Mouse (Mus musculus): ENCODE measurements around the gene Tmem125.
"Not testable (repeated sequence)": the region's sequence is repeated elsewhere in the genome, so short reads cannot be mapped to it uniquely, and the experiment has no call there.

Tmem125 gene

DNA sequence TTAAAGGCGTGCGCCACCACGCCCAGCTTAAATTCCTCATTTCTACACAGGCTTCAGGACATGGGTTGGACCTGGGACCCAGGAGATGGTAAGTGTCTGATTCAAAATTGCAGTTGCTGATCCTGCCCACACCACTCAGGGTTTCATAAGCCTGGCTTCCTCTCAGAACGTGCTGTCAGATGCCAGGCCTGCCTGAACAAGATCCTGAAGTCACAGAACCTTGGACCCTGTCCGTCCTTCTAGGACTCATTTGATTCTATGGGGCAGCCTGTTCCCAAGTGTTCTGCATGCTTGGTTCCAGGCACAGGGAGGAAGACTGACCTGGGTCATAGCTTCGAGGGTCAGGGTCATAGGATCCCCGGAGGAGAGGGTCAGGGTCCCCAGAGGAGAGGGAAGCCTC, 10.2 kb downstream of the Tmem125 start:
- DNase-seq: no peak

DNA sequence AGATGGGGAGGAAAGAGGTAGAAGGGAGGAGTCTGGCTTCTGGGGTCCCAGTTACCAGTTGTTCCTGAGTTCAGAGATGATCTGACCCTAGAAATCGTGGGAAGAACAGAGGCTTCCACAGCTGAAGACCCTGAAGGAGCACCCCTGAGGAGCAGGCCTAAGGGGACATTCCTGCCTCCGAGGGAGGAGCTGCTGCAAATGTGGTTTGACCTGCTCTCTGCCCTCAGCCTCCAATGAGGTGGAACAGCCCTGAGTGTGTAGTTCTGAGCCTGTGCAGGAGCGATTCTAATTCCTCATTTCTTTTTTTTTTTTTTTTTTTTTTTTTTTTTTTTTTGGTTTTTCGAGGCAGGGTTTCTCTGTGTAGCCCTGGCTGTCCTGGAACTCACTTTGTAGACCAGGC, 10.7 kb downstream of the Tmem125 start:
- DNase-seq: no peak

DNA sequence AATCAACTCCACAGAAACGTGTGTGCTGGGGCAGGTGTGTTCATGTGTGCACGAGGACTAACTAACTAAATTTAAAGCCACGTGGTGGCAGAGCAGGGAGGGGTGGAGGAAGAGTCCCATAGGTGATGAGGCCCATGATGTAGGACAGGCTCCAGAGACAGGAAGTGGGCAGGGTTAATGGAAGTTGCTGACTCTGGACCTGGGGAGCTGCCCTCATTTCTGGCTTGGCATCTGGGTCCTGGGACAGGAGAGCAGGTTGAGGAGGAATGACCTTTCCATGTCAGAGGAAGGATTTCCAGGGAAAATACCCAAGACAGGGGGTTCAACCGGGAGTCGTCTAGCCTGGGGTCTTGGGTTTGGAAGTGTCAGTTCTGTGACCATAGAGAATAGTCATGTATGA, 11.2 kb downstream of the Tmem125 start:
- DNase-seq: no peak

DNA sequence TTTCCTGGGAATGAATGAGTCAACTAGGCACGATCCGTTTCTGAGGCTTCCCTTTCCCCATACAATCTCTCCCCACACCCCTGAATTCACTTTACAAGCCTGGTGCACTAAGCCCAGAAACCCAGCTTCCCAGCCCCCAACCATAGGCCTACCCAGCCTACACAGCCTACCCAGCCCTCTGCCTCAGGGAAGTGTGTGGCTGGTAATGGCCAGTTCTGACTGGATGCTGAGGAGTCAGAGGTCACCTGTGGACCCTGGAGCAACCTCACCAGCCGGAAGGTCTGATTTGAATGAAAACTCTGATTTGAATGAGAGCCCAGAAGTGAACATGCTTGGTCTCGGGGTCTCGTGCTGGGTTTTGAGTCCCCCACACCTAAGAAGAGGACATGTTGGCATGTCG, 16.1 kb downstream of the Tmem125 start:
- no peak for DNase-seq

DNA sequence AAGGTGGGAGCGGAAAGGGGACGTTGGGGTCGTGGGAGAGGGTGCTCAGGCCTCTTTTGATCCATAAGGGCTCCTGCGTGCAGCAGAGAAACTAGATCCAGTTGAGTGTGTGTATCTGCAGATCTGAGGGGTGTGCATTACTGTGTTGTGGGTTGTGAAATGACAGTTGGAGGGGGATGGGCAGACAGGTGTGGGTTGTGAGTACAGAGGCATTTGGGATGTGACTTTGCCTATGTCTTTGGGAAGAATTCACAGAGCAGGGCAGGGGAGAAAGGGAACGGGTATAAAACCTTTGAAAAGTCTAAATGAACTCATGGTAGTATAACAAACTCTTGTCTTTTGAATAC, 16.5 kb downstream of the Tmem125 start:
- DNase-seq: no peak

- no peak for DNase-seq
Measured at GRCm38 (mm10) chr4:118526408-118527334, 17.2 kb downstream of the Tmem125 start, which contains the start of gene 2610528J11Rik. Gene 2610528J11Rik (plus strand): TSS chr4:118526999.

- DNase-seq: no peak
Measured at GRCm38 (mm10) chr4:118525779-118526178, 18.1 kb downstream of the Tmem125 start.

DNA sequence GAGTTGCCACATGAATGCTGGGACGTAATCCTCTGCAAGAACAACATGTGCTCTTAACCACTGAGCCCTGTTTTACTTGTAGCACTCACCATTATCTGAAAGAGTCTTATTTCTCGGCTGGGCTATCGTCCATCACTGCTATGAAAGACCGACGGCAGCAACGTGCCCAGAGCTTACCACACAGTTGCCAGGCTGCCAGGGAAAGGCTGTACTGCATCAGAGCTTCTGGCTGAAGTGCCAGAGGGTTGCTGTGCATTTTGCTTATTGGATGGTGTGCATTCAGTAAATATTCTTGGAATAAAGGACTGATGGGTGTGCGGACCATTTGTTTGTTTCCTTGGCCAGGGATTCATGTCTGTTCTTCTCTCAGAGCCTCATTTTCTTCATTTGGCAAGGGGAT, 19.9 kb downstream of the Tmem125 start:
- no peak for DNase-seq

DNA sequence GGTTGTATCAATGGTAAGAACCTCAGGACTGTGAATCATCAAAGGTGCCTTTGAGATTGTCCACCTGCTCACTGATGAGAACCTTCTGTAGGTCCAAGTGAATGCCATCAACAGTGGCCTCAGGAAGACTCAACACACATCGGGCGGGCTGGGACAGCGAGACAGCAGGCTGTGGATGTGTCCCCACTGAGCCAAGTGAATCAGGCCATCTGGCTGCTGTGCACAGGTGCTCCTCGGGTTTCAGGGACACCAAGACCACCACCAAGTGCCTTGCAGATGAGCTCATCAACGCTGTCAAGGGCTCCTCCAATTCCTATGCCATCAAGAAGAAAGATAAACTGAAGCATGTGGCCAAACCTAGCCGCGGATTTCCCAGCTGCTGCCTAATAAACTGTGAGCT, 21.6 kb downstream of the Tmem125 start:
- DNase-seq: no peak

DNA sequence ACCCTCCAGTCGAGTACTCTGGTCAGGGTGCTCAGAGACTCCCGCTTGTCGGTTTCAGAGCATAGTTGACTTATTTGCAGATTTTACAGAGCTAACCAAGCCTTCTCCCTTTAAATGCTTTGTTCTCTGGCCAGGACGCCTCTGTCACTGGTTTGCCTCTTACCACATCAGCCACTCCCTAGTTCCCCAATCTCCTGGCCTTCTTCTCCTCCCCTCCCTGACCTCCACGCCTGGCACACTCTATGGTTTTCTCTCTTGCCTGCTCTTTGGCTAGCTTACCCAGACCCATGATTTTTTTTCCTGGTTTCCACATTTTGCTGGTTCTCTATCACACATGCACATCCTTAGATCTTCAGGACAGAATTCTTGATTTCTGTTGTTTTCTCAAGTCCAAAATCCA, 25.6 kb downstream of the Tmem125 start:
- DNase-seq: no peak

DNA sequence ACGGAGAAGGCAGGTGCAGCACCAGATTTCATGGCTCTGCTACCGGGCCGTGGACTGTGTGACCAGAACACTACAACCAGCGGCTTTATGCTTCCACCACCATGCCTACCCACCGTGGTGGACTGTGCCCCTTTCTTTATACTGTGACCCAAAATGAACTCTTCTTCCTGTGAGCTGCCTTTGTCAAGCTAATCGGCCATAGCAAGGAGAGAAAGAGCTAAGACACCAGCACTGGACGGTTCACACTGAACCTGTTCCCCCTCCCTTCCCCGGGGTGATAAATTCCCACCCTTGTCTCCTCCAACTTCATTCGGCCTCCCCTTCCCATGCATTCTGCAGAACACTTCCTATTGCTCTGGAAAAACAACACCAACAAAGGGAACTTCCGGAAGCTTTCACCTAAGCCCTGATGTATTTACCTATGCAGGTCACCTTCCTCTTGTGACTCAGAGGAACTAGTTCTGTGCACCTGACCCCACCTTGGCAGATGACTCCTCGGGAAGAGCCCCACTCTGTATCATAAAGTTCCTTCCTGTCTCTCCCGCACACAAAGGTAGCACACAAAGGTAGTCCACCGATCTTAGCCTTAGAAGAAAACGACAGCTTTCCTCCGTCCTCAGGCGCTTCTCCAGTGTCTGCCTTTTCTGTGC, 26.2 kb downstream of the Tmem125 start:
- no peak for DNase-seq

GRCm38 (mm10) chr4:118516699-118517496, 26.9 kb downstream of the Tmem125 start:
- DNase-seq: peak; percentile 43

DNA sequence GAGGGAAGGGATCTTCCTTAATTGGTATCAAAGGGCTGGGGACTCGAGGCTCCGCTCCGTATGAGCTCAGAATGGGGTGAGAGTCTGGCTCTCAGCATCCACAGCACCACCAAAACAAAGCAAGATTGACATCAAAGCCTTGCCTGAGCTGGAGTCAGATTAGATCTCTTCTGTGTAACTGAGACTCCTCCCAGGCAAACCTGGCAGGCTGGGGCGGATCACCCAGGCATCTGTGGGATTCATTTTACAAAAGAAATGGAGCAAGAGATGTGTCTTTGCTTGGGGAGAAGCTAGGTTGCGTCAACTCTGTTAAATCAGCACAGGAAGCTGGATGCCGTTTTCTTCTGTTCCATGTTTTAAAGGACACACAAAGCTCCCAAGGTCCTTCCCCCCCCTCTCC, 34.8 kb downstream of the Tmem125 start:
- DNase-seq: peak; percentile 8

DNA sequence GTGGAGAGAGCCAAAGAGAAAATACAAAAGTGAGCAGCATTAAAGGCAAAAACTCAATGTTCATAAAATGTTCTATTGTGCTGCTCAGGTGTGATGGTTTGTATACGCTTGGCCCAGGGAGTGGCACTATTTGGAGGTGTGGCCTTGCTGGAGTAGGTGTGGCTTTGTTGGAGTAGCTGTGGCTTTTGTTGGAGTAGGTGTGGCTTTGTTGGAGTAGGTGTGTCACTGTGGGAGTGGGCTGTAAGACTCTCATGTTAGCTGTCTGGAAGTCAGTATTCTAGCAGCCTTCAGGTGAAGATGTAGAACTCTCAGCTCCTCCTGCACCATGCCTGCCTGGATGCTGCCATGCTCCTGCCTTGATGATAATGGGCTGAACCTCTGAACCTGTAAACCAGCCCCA, 36.7 kb downstream of the Tmem125 start:
- not testable (repeated sequence) for DNase-seq

DNA sequence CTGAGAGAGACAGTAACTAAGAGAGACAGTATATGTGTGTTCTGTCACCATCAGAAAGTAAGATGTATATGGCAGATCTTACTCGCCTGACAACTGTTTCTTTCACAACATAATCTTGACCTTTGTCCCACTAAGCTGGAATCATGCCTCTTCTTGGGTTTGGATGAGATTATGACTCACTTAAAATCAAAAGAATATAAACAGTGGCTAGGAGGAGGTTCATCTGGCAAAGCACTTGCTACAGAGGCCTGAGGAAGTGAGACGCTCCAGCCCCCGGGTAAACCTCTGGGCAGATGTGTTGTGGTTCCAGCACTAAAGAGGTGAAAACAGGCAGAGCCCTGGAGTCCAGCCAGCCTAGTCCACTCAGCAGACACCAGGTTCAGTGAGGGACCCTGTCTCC, 38.3 kb downstream of the Tmem125 start:
- no peak for DNase-seq

DNA sequence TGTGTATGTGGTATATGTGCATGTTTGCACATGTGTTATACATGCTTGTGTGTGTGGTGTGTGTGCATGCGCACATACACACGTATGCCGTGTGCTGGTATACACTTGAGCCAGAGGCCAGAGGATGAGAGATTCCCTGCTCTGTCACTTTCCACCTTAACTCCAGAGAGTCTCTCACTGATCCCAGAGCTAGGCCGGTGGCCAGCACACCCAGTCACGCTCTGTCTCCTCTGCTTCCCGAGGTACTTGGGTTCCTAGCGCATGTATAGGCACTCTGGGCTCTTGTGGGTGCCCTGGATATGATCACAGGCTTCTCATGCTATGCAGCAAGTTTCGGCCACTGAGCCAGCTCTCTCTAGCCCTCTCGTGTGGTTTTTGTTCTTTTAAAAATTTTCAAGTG, 43.1 kb downstream of the Tmem125 start:
- DNase-seq: no peak

- no peak for DNase-seq
Measured at GRCm38 (mm10) chr4:118500171-118500724, 43.6 kb downstream of the Tmem125 start.

Measured in retina, postnatal 1 day (tissue).